Mouse (Mus musculus) effector memory CD4-positive, alpha-beta T cell, adult 5 months (primary cell): Measurements from ENCODE around the gene Dpy30. TPM values are rescaled to one million over a fixed set of nuclear protein-coding genes. Genes with fewer than 3 reads are reported as not detected.

ENCODE experiments used
- polyA plus RNA-seq: library from polyadenylated mRNA; unstranded; fragments of 100-300 nt; shearing (Covaris generic); gene quantifications from one replicate; pipeline ENCODE4 v1.2.1, GENCODE M21; 2017

The Dpy30 gene
- polyA plus RNA-seq: 51.9 TPM

DNA sequence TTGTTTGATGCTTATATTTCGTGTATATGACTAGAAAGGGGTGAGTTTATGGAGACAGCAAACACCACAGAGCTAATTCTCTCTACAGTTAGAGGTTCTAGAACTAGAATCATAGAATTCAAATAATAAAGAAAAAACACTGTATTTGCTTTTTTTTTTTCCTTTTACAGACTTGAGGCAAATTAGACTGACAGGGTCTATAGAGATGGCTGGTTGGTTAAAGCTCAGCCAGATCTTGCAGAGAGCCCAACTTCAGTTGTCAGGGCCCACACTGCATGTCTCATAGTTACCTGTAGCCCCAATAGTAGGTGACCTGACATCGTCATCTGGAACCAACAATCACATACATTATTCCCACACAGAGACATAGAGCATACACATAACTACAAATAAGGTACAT is at the start of gene Dpy30:
Gene Dpy30, minus strand, starts transcription at position 101 of the 400 bp plus-strand sequence.

DNA sequence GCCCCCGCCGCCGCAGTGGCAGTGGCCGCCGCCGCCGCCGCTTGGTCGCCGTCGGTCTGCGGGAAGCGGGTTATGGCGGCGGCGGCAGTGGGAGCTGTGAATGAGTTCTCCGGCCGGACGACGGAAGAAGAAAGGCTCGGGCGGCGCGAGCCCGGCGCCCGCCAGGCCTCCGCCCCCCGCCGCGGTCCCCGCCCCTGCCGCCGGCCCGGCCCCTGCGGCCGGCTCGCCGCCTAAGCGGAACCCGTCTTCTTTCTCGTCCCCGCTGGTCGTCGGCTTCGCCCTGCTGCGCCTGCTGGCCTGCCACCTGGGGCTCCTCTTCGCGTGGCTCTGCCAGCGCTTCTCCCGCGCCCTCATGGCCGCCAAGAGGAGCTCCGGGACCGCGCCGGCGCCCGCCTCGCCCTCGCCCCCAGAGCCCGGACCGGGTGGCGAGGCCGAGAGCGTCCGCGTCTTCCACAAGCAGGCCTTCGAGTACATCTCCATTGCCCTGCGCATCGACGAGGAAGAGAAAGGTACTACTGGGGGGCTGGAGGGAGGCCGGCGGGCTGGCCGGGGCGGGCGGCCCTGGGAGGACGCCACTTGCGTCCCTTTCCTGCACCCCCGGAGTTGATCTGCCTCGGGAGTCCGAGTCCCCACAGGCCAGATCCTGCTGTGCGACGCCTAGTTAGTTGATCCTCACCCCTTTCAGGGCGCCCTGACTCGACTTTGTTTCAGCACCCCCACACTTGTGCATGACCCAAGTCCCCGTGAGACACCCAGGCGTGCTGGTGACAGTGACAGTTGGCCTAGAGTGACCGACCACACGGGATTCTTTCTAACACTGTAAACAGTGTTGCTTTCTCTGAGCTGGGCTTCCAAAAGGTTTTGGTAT is 15.4 kb upstream of the Dpy30 start, which contains the start of gene Spast:
Gene Spast, plus strand, starts transcription at position 51 of the 868 bp plus-strand sequence.

DNA sequence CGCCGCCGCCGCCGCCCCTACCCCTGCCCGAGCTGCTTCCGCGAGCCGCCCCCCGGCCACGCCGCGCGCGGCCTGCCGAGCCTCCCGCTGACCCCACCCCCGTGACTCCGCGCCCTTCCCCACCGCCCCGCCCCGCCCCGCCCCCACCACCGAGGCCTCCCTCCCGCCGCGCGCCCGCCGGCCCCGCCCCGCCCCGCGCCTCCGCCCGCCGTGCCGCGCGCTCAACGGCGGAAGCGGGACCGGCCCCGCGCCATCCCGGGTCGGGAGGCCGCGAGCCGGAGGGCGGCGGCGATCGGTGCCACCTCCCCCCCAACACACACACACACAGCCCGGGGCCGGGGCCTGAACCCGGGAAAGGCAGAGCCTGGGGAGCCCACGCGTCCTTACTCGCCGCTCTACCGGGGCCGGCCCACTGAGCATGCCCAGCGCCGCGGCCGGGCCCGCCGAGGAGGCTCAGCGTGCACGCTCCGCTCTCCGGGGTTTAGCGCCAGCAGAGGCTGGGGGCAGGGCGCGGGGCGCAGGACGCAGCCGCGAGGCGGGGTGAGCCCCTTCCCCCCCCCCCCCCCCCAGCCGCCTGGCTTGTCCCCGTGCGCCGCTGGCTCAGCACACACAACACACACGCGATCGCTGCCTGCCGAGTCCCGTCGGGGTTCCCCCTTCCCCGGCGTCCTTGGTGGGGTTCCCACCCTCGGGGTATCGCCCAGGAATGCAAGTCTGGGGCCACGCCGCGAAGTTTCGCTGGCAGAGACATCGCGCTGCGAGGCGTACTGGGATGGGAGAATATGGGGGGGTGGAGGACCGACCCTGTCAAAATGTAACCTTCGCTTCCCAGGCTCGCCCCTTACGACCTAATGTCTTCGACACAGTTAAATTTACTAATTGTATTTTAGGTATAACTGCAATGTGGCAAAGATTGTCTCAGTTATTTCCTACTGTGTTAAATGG is 28.4 kb downstream of the Dpy30 start, which contains the start of gene Memo1:
Gene Memo1, minus strand, starts transcription at position 496 of the 945 bp plus-strand sequence.

Other genes with a start within 250 kb of the Dpy30 start
- gene Memo1, start 28.4 kb downstream of the Dpy30 start, polyA plus RNA-seq: 29.7 TPM
- 18.9 TPM for gene Spast, start 15.0 kb upstream of the Dpy30 start, polyA plus RNA-seq
- gene Slc30a6, start 71.7 kb upstream of the Dpy30 start, polyA plus RNA-seq: 18.3 TPM
- gene Nlrc4, start 135.2 kb upstream of the Dpy30 start, polyA plus RNA-seq: 2.5 TPM
- gene Yipf4, start 165.5 kb upstream of the Dpy30 start, polyA plus RNA-seq: 128 TPM
- 79.3 TPM for gene Birc6, start 204.4 kb upstream of the Dpy30 start, polyA plus RNA-seq